Mouse (Mus musculus): Measurements from ENCODE around the gene Mgll. TPM values are rescaled to one million over a fixed set of nuclear protein-coding genes. Genes with fewer than 3 reads are reported as not detected.

Mgll gene
- polyA plus RNA-seq, 1 experiment from 2014 or later: 65.4 TPM

DNA sequence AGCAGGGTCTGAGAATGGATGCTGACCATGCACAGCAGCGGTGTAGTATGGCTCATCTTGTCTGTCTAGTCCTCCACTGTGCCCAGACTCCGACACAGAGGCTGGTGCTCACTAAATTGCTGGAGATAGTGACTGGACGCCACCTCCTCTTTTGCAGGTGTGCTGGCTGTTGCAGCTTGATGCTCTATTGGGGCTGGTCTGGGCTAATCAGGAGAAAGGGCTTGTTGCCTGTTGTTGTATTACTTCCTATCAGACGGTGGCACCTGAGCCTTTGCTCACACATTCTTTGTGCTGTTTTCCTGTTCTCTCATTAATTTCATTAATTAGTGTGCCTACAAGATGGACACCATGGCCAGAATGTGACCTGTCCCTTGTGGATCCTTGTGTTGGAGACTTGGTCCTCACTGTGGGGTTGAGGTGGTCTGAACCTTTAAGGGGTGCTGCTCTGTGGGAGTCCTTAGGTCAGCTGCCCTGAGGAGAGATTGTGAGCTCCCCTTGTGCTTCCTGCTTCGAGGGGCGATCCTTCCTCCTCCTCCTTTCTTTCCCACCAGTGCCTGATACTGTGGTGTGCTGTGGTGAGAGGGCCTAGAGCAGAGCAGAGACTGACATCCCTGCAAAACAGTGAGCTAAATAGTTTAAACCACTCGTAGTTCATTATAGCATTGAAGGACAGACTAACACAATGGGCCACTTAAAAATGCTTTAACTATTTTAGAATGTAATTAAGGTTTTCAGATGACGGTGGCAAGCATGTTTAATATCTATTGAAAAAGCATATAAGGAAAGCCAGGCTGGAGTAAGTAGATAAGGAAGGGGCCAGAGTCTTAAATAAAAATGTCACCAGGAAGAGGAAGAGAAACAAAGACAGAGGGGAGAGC, 15.6 kb upstream of the Mgll start:
- no peak for ATAC-seq
- H3K4me3 ChIP-seq (ENCODE audit: low read depth, low read length): no peak overlapping the region
- no peak overlapping the region for H3K4me2 ChIP-seq (replicated peaks; ENCODE audit: low read depth)
- TF ChIP-seq CTCF (IDR thresholded peaks at IDR 0.05; ENCODE audit: low read depth): no peak
- H3K9me3 ChIP-seq (ENCODE audit: control insufficient read depth): no peaks in the 10 kb centered on the region
- H3K36me3 ChIP-seq (ENCODE audit: control insufficient read depth, insufficient read depth): no peaks in the 10 kb centered on the region
- H3K27ac ChIP-seq (ENCODE audit: low read depth, low read length): no peak overlapping the region
- no peaks in the 10 kb centered on the region for H3K27me3 ChIP-seq (replicated peaks; ENCODE audit: control insufficient read depth, insufficient read depth, low read length)
- no peak overlapping the region for H3K9ac ChIP-seq (ENCODE audit: low read depth, low read length)
- H3K4me1 ChIP-seq (replicated peaks; ENCODE audit: control insufficient read depth, insufficient read depth, low read length): no peaks in the 10 kb centered on the region
- WGBS: 62% methylated on average over 8 of the region's 8 CpGs

- WGBS: 95% methylated on average over 1 of the region's 1 CpGs
- Histone ChIP-seq H3K27ac (ENCODE audit: low read depth, low read length) (no peak overlapping the region), H3K9me3 (ENCODE audit: control insufficient read depth) (no peaks in the 10 kb centered on the region), H3K4me2 (replicated peaks; ENCODE audit: low read depth) (no peak overlapping the region), H3K4me3 (ENCODE audit: low read depth, low read length) (no peak overlapping the region), H3K4me1 (replicated peaks; ENCODE audit: control insufficient read depth, insufficient read depth, low read length) (no peaks in the 10 kb centered on the region), H3K9ac (ENCODE audit: low read depth, low read length) (no peak overlapping the region), H3K36me3 (ENCODE audit: control insufficient read depth, insufficient read depth) (no peaks in the 10 kb centered on the region), H3K27me3 (replicated peaks; ENCODE audit: control insufficient read depth, insufficient read depth, low read length) (no peaks in the 10 kb centered on the region)
- TF ChIP-seq CTCF (IDR thresholded peaks at IDR 0.05; ENCODE audit: low read depth): no peak
- no peak for ATAC-seq
Observed at GRCm38 (mm10) chr6:88709279-88709575, 15.0 kb upstream of the Mgll start.

- H3K4me3 ChIP-seq (ENCODE audit: low read depth, low read length): no peak overlapping the region
- H3K27ac ChIP-seq (ENCODE audit: low read depth, low read length): no peak overlapping the region
- H3K9me3 ChIP-seq (ENCODE audit: control insufficient read depth): no peaks in the 10 kb centered on the region
- H3K4me2 ChIP-seq (replicated peaks; ENCODE audit: low read depth): no peak overlapping the region
- no peak for TF ChIP-seq CTCF (IDR thresholded peaks at IDR 0.05; ENCODE audit: low read depth)
- no peaks in the 10 kb centered on the region for H3K27me3 ChIP-seq (replicated peaks; ENCODE audit: control insufficient read depth, insufficient read depth, low read length)
- no peak for ATAC-seq
- no peaks in the 10 kb centered on the region for H3K36me3 ChIP-seq (ENCODE audit: control insufficient read depth, insufficient read depth)
- H3K4me1 ChIP-seq (replicated peaks; ENCODE audit: control insufficient read depth, insufficient read depth, low read length): no peaks in the 10 kb centered on the region
- no peak overlapping the region for H3K9ac ChIP-seq (ENCODE audit: low read depth, low read length)
- WGBS: 74% methylated on average over 3 of the region's 3 CpGs
Observed at GRCm38 (mm10) chr6:88711313-88711712, 12.9 kb upstream of the Mgll start.

- no peak for TF ChIP-seq CTCF (IDR thresholded peaks at IDR 0.05; ENCODE audit: low read depth)
- Histone ChIP-seq H3K36me3 (ENCODE audit: control insufficient read depth, insufficient read depth) (no peaks in the 10 kb centered on the region), H3K27me3 (replicated peaks; ENCODE audit: control insufficient read depth, insufficient read depth, low read length) (no peaks in the 10 kb centered on the region), H3K4me3 (ENCODE audit: low read depth, low read length) (no peak overlapping the region), H3K9me3 (ENCODE audit: control insufficient read depth) (no peaks in the 10 kb centered on the region), H3K4me1 (replicated peaks; ENCODE audit: control insufficient read depth, insufficient read depth, low read length) (no peaks in the 10 kb centered on the region), H3K4me2 (replicated peaks; ENCODE audit: low read depth) (no peak overlapping the region), H3K9ac (ENCODE audit: low read depth, low read length) (no peak overlapping the region), H3K27ac (ENCODE audit: low read depth, low read length) (no peak overlapping the region)
- no peak for ATAC-seq
- 91% methylated on average over 4 of the region's 4 CpGs for WGBS
Observed at GRCm38 (mm10) chr6:88712083-88712482, 12.1 kb upstream of the Mgll start.

DNA sequence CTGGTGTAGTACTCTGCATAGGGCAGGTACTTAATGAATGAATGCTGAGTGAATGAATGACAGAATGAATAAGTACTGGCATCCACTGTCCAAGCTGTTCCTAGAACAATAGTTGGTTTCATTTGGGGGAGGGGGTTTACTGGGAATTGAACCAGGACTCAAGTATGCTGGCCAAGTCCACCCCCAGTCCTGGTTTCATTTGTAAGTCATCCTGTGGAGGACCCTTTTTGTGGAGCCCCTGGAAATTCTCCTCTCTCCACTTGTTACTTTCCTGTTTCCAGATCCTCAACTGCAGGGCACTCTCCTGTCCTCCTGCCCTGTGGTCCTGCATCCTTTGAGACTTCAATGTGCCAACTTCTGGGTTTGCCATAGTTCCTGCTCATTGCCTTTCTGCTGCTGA, 10.9 kb upstream of the Mgll start:
- Histone ChIP-seq H3K4me2 (replicated peaks; ENCODE audit: low read depth) (no peak overlapping the region), H3K36me3 (ENCODE audit: control insufficient read depth, insufficient read depth) (no peaks in the 10 kb centered on the region), H3K4me3 (ENCODE audit: low read depth, low read length) (no peak overlapping the region), H3K9me3 (ENCODE audit: control insufficient read depth) (no peaks in the 10 kb centered on the region), H3K27me3 (replicated peaks; ENCODE audit: control insufficient read depth, insufficient read depth, low read length) (no peaks in the 10 kb centered on the region), H3K27ac (ENCODE audit: low read depth, low read length) (no peak overlapping the region), H3K4me1 (replicated peaks; ENCODE audit: control insufficient read depth, insufficient read depth, low read length) (no peaks in the 10 kb centered on the region), H3K9ac (ENCODE audit: low read depth, low read length) (no peak overlapping the region)
- no peak for ATAC-seq
- TF ChIP-seq CTCF (IDR thresholded peaks at IDR 0.05; ENCODE audit: low read depth): no peak

DNA sequence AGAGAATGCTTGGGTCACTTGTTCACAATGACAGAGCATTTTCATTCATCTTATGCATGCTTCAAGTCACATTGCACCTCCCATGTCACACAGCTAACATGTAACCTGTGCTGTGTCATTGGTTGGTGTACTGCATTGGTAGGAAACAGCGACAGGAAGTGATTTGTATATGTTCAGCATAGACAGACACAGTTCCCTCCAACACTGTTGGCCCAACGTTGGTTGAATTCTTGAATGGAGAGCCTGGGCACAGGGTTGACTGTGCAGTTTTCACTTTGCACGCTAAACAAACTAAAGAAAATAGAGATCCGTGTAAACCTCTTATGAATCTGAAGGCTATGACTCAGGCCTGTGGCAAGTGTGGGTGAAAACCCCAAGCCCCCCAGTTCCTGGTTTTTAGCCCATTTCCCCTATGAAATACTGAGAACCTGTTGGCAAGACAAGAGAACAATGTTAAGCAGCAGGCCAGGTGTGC, 10.0 kb upstream of the Mgll start:
- Histone ChIP-seq H3K9ac (ENCODE audit: low read depth, low read length) (no peak overlapping the region), H3K36me3 (ENCODE audit: control insufficient read depth, insufficient read depth) (no peaks in the 10 kb centered on the region), H3K9me3 (ENCODE audit: control insufficient read depth) (no peaks in the 10 kb centered on the region), H3K4me1 (replicated peaks; ENCODE audit: control insufficient read depth, insufficient read depth, low read length) (no peaks in the 10 kb centered on the region), H3K27me3 (replicated peaks; ENCODE audit: control insufficient read depth, insufficient read depth, low read length) (no peaks in the 10 kb centered on the region), H3K4me2 (replicated peaks; ENCODE audit: low read depth) (no peak overlapping the region), H3K4me3 (ENCODE audit: low read depth, low read length) (no peak overlapping the region), H3K27ac (ENCODE audit: low read depth, low read length) (no peak overlapping the region)
- no peak for TF ChIP-seq CTCF (IDR thresholded peaks at IDR 0.05; ENCODE audit: low read depth)
- WGBS: 70% methylated on average over 4 of the region's 4 CpGs
- ATAC-seq: no peak

Measured in intestine, postnatal 0 days (tissue).